Mouse (Mus musculus) liver, embryonic 14.5 days (tissue): ENCODE measurements around the gene She.

Source experiments
- CTCF ChIP-seq: IDR thresholded peaks from 2 replicates; pipeline ENCODE4 v1.5.1; 2016; ENCODE audit warnings: antibody characterized with exemption, low read depth, control low read depth
- EP300 ChIP-seq: IDR thresholded peaks from 2 replicates; pipeline ENCODE4 v1.6.1; 2016; ENCODE audit warnings: antibody characterized with exemption, low read depth

- no peak for TF ChIP-seq CTCF
- TF ChIP-seq EP300 = no peak
Observed at GRCm38 (mm10) chr3:89830815-89831591, at the start of gene She.
